Mouse (Mus musculus) hematopoietic stem cell, adult 5-6 weeks (primary cell): ENCODE measurements around the gene Gm10643. TPM values are rescaled to one million over a fixed set of nuclear protein-coding genes. Genes with fewer than 3 reads are reported as not detected.

Experiments
- ATAC-seq, 2 experiments: fragments of 125-278 bp in 1 of 2; replicated peaks in 1 of 2; 2 replicates each; pipeline ENCODE4 v1.8.0; 2016 to 2017; ENCODE audit warnings: inconsistent platforms in 2 of 2, mild to moderate bottlenecking in 2 of 2, moderate number of reproducible peaks in 2 of 2, low read depth in 1 of 2, moderate TSS enrichment in 1 of 2; ENCODE audit not compliant: low FRiP score in 2 of 2, poor library complexity in 2 of 2, severe bottlenecking in 2 of 2, insufficient read depth in 1 of 2, low TSS enrichment in 1 of 2
- total RNA-seq: library from RNA; stranded (forward); fragments of 172-1452, 232-1000 nt; gene quantifications from 2 replicates; pipeline ENCODE4 v1.2.3, GENCODE M21; 2017

Gm10643 gene
- total RNA-seq = 2.5 and 3.6 TPM in 2 replicates

DNA sequence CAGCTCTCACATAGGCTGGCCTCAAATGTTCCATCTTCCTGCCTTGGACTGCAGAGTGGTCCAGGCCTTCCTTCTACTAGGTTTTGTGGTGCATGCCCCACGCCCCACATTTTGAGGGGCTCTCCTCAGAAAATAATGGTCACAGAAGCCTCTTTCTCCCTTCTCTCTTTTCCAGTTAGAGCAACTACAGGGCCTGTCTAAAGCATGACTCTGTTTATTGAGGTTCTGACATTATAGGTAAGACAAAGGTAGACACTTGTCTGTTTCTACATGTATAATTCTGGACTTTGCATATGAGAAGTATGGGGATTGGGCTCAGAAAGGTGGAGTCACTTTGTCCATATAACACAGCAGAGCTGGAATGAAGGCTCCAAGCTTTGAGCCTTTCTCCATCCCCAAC is at the start of gene Gm10643:
Gene Gm10643 (minus strand): TSS at position 101 of the 400 bp plus-strand sequence.
- no peak for ATAC-seq

DNA sequence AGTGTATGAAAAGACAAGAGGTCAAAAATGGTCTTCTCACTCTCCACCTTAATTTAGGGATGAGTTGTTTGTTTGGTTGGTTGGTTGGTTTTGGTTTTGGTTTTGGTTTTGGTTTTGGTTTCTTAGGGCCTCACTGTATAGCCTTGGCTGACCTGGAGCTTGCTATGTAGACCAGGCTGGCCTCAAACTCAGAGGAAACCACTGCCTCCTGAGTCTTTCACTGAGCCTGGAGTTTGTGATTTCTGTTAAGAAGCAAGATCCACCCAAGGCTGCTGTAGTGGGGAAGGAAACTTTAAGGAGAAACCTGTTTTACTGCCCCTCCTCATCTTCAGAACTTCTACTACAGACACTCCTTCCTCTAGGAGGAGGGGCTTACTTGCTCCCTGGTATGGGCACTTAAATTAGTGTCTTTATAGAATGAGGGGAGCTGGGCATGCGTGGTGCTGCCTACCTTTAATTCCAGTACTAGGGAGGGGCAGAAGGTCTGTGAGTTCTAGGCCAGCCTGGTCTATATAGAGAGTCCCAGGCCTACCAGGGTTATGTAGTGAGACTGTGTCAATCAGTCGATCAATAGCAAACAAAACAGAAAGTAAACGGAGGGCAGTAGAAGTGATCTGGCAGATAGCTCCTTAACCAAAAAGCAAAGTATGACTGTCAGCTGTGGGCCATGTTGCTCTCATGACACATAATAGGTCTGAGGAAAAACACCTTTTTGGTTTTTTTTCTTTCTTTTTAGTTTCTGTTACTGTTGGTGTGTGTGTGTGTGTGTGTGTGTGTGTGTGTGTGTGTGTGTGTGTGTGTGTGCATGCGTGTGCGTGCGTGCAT is 41.5 kb upstream of the Gm10643 start:
- no peak for ATAC-seq

DNA sequence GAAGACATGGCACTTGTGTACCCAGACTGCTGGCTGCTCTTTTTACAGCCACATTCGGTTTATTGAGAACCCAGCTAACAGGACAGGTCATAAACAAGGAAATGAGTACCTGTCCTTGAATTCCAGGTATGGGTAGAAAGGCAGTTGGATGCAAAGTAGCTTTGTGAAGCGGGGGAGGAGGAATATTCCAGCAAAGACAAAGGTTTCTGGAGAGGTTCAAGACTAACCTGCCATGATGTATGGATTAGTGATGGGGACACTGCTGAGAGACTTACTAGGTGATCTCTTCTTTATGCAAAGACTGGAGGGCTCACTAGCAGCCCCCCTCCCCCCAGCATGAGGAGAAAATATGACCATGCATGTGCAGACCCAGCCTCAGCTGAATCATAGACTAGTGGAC is 40.7 kb upstream of the Gm10643 start:
- ATAC-seq = no peak

DNA sequence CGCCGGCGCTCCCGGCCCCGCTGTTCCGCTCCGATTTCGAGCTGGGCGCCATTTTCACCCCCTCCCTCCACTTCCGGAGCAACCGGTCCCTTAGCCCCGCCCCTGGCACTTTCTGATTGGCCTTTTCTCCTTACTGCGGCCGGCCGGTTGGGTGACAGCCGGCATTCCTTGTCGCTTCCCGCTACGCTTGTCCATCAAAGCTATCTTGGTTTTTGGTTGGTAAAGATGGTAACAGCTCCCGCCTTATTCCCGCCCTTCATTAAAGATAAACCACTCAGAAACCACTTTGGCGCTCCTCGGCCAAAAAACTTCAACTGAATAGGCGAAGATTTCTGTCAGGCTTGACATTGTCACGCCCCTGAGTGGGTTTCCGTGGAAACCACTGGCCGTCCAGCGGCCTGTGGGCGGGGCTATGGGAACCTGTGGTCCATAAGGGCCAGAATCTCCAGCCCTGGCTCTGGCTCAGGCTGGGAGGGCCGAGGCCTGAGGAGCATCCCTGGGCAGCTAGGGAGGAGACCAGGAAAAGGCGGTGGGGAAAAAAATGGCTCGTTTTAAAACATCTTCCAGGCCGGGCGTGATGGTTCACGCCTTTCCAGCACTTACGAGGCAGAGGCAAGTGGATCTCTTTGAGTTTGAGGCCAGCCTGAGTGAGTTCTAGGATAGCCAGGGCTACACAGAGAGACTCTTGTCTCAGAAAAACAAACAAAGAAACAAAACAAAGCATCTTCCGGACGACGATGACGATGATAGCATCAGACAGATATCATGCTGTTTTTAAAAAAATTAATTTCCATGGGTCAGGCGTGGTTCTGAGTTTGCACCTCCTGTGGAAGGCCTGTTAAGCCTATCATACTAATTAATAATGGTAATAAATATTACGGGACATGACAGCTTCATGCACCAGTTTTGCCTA is 40.0 kb upstream of the Gm10643 start, which contains the start of gene Dcaf15:
Gene Dcaf15 (minus strand): TSS at position 72 of the 913 bp plus-strand sequence.
- ATAC-seq = peak; percentile 97 to 98

DNA sequence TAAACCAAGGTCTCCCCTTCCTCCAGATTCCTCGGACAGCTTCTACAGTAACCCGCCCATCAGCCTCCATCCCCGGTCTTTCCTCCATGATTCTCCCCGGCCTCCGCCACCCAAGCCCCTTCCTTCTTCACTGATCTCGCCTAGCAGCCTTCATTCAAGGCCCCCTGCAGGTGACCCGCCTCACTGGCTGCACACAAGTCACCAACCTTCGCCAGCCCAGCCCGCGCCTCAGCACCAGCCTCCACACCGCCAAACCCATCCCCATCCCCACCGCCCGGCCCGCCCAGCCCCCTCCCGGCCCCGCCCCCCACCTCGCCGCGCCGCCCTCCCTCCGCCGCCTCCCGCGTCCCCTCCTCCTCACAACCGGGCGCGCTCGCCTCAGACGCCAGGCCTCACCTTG is 39.3 kb upstream of the Gm10643 start:
- peak; percentile 58 to 63 for ATAC-seq

DNA sequence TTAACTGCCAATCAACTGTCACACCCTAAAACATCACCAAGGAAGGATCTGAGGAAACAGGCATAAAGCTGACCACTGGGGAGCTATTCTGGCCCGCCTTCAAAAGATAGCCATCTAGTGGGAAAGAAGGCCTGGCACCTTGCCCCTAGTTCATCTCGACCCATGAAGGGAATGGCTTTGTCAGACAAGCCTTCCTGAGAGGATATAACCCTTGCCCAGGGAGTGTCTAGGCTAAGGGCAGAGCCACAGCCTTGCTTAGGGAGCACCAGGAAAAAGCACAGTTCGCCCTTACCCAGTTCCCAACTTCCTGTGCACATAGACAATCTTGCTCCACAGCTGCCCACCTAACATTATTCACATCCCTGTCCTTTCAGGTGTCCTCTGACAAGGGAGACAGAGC is 38.7 kb upstream of the Gm10643 start:
- no peak for ATAC-seq

DNA sequence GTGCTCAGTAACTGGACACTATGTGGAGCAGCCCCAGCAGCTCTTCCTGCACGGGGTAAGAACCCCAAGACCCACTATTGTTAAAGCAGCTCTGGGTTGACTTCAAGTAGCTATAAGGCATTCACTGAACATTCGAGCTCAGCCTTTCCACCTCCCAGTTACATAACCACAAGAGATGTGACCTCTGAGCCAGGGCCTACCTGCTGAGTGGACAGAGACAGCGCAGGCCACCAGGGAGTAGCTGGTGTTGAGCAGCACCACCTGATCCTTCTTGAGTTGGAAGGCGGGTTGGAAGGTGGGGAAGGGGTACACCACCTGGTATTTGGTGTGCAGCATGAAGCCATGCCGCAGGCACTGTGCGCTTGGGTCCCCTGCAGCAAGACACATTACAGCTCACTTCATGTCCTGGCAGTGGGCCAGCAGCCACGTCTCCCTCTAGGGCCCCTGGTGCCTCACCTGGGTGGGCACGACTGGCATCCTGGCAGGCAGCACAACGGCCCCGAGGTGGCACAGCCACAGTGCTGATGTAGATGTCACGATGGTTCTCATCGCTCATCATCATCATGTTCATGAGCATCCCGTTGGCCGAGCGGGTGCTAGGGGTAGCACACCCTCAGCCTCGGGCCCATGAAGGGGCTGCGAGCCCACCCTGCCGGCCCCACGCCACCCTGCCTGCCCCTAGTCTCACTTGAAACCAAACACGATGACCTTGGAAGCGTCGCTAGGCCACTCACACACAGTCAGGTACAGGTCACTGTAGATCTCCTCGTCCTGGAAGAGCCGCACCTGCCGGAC is 36.7 kb upstream of the Gm10643 start:
- ATAC-seq = no peak

DNA sequence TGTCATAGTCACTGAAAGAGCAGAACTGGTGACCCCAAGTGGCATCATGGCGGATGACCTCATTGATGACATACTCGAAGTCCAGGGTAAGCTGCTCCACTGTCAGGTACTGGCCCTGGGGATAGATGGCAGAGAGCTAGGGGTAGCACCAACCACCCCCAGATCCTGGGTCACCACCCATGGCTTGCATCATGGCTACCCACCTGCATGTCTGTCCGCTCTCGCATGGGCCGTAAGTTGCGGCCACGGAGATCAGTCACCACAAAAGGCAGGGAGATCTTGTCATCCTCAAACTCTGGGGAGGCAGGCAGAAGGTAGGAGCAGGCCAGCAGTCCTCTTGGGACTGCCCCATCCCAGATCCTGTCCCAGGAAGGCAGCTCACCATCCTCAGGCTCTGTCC is 33.4 kb upstream of the Gm10643 start:
- no peak for ATAC-seq

DNA sequence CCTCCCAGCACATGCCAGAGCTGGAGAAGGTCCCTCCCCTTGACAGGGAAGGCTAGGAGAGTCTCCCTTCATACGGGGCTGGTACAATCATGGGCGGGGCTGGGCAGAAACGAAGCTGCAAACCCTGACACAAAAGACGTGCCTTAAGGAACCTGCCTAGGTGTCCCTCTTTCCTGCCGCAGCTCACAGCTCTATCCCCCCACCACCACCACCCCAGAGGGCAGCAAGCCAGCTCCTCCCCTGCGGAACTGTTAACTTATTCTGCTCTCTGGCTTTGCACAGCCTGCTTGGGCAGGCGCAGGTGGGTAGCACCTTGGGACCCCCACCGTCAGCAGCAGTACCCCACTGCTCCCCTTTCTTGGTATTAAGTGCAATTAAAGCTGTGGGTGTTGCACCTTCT is 31.1 kb upstream of the Gm10643 start:
- ATAC-seq = no peak

DNA sequence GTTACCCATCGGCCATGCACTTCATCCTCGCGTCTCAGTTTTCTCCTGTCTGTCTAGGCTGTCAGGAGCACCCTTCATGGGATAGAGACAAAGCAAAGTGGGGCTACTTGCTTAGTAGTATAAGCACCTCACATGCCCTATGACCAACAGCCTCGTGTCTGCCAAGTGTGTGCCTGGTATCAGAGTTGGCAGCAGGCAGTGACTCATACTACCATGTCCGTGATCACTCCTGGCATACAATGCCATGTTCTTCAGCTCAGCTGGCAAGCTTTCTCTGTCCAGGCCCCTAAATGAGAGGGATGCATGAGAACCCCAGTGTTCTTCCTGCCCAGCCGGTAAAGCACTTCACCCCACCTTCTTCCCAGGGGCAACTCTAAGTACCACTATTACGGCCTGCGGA is 25.6 kb upstream of the Gm10643 start:
- ATAC-seq = no peak

DNA sequence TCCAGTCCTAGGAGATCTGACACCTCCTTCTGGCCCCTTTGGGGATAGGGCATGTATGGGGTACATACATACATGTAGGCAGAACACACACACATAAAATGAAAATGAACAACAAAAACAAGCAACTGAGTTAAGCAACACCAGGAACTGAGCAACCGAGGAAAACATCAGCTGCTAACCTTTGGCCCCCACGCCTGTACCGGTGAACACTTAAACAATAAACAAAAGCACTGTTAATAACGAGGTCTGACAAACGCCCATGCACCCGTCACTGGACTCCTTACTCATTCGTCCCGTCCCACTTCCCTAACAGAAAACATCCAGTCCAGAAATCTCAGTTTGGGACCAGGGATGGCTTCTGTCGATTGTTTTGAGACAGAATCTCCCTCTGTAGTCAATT is 24.3 kb upstream of the Gm10643 start:
- no peak for ATAC-seq

DNA sequence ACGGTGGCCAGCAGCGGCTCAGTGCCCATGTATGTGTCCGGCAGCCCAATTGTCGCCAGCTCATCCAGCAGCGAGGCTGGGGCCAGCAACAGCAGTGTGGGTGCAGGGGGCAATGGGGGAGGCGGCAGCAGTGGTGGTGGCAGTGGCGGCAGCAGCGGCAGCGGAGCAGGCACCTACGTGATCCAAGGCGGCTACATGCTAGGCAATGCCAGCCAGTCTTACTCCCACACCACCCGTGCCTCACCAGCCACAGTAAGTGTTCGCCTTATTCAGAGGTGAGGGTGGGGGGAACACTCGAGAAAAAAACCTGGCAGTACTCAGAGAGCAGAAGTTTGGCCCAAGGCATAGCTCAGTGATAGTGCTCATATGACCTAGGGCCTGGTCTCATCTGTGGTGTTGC is 22.9 kb upstream of the Gm10643 start:
- ATAC-seq = no peak

DNA sequence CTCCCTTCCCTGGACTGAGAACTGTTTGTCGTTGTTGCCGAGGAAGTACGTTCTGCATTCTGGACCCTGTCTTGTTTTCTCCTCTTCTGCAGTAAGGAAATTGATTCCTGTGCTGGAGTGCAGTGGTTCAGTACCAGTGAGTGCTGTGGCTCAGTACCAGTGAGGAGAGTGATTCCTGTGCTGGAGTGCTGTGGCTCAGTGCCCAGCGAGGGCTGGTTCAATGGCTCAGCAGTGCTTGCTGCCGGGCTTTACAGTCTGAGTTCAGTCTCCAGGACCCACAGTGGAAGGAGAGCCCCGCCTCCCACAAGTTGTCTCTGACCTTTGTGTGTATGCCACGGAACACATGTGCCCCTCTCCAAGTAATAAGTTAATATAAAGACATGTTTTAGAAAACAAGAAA is 22.2 kb upstream of the Gm10643 start:
- no peak for ATAC-seq

DNA sequence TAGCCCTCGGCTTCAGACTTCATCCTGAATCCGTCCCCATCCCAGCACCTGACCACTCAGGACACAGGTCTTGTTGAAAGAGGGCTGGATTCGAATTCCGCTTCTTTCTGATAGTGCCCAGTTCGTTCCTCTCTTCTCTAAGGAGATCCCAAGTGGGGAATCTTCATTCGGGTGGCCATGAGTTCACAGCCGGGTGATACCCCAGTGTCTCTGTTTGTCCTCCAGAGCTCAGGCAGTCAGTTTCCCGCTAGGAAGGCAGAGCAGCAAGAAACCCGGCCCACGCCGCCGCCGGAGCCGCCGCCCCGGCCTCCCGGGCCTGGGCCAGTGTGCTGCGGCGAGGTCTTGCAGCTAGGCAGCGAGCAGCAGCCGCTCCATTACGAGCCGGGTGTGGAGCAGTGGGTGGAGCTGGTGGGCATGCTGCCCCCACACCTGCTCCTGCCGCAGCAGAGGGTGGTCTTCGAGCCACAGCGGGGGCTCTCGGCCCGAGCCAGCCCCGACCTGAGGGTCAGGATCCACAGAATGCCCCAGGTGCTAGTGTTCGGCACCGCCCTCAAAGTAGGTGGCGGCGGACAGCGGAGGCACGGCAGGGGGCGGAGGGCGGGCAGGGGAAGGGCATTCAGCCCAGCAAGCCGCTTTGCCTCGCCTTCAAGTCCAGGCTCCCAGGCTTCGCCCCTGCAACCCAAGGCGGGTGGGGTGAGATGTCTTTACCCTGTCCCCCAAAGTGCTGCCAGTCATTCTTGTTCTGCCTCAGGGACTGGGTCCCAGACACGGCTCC is 19.6 kb upstream of the Gm10643 start:
- no peak for ATAC-seq

DNA sequence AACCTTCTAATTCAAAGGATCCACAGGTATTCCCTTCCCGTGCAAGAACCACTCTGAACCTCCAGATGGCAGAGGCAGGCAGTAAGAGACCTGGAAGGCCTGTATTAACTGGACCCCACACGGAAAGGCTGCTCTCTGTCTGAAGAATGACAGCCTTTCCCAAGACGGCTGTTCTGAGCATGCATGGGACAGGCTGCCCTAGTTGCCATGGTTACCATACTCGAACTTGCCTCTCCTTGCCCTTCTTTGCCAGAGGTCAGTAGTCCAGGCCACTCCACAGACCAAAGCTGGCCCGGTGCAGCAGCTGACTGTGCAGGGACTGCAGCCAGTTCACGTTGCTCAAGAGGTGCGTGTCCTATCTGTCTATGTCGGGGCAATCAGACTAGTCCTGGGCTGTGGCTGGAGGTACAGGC is 18.9 kb upstream of the Gm10643 start:
- no peak for ATAC-seq

DNA sequence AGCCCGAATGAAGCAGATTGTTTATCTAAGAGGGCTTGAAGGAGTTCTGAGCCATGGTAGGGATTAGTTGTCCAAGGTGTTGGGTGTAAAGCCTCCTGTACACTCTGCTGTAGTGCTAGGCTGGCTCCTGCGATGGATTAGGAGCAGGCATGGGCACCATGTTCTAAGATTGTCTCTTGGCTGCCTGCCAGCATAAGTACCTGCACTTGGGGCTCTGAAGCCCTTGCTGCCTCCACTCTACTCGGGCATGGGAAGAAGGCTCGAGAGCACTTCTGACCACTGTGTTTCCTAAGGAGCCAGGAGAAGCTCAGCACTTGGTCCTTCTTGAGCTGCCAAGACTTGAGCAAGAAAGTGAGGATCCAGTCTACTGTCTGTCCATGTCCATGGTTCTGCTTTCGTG is 14.3 kb upstream of the Gm10643 start:
- no peak for ATAC-seq

DNA sequence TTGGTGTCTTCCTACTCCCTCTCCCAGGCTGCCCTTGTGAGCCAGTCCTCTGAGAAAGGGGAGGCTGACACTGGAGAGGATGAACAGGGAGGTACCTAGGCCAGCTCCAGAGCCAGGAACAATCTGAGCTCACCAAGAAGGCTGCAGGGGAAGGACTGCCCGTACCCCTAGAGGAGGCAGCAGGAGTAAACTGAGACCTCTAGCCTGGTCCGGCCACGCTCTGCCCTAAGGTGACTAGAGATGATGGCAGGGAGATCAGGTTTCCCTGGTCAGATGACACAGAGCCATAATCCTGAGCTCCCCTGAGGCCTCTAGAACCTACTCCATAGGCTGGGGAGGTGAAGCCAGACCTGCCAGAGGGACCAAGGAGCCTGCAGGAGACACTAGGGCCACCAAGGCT is 11.9 kb upstream of the Gm10643 start:
- ATAC-seq = no peak
